Mouse (Mus musculus) liver, embryonic 14.5 days (tissue): ENCODE measurements around the gene Fmnl1. TPM values are rescaled to one million over a fixed set of nuclear protein-coding genes. Genes with fewer than 3 reads are reported as not detected.

Experiments used
- ATAC-seq: fragments of 200-750 bp; cut with Nextera tagmentation; 2 replicates; pipeline ENCODE4 v1.8.0; 2017; ENCODE audit warnings: moderate number of reproducible peaks, mild to moderate bottlenecking, moderate library complexity; ENCODE audit not compliant: insufficient read depth
- DNase-seq, 3 experiments: peaks; one replicate each; pipeline ENCODE4 v3.0.0-alpha.2; 2012 to 2013; ENCODE audit warnings: low read depth in 3 of 3, low spot score in 3 of 3
- H3K27ac ChIP-seq: fragments of 300-500 bp; sonication (generic); 2 replicates; pipeline ENCODE4 v1.5.1; 2014; ENCODE audit warnings: moderate library complexity, mild to moderate bottlenecking, control low read depth, inconsistent platforms
- H3K27me3 ChIP-seq: fragments of 300-500 bp; sonication (generic); 2 replicates; pipeline ENCODE4 v1.6.1; 2014; ENCODE audit warnings: mild to moderate bottlenecking, low read length, moderate library complexity; ENCODE audit not compliant: control insufficient read depth, insufficient read depth
- H3K36me3 ChIP-seq: fragments of 300-500 bp; sonication (generic); replicated peaks from 2 replicates; pipeline ENCODE4 v1.6.1; 2014; ENCODE audit warnings: low read depth; ENCODE audit not compliant: control insufficient read depth, insufficient read depth
- H3K4me1 ChIP-seq, 2 experiments: fragments of 200-500 bp in 1 of 2; fragments of 300-500 bp in 1 of 2; sonication (generic) in 1 of 2; replicated peaks; 2 replicates each; pipeline ENCODE4 v1.6.1; 2012 to 2014; ENCODE audit warnings: antibody characterized with exemption in 1 of 2, inconsistent platforms in 1 of 2, low read length in 1 of 2; ENCODE audit not compliant: control insufficient read depth in 2 of 2, insufficient read depth in 2 of 2
- H3K4me2 ChIP-seq: fragments of 300-500 bp; sonication (generic); 2 replicates; pipeline ENCODE4 v1.6.1; 2014; ENCODE audit warnings: low read depth, mild to moderate bottlenecking, control low read depth, moderate library complexity
- H3K4me3 ChIP-seq, 2 experiments: fragments of 200-500 bp in 1 of 2; fragments of 300-500 bp in 1 of 2; sonication (generic) in 1 of 2; 2 replicates each; pipeline ENCODE4 v1.5.1; 2012 to 2014; ENCODE audit warnings: low read depth in 2 of 2, low read length in 2 of 2, mild to moderate bottlenecking in 2 of 2, control low read depth in 1 of 2, inconsistent platforms in 1 of 2, moderate library complexity in 1 of 2; ENCODE audit not compliant: insufficient read depth in 1 of 2
- H3K9ac ChIP-seq: fragments of 300-500 bp; sonication (generic); replicated peaks from 2 replicates; pipeline ENCODE4 v1.6.1; 2014; ENCODE audit warnings: mild to moderate bottlenecking, control low read depth, moderate library complexity
- H3K9me3 ChIP-seq: fragments of 300-500 bp; sonication (generic); 2 replicates; pipeline ENCODE4 v1.6.1; 2016; ENCODE audit warnings: low read length, mixed read lengths; ENCODE audit not compliant: control insufficient read depth
- CTCF ChIP-seq: IDR thresholded peaks from 2 replicates; pipeline ENCODE4 v1.5.1; 2016; ENCODE audit warnings: antibody characterized with exemption, low read depth, control low read depth
- EP300 ChIP-seq: IDR thresholded peaks from 2 replicates; pipeline ENCODE4 v1.6.1; 2016; ENCODE audit warnings: antibody characterized with exemption, low read depth
- WGBS: fragments of 180-500 bp; shearing (Covaris S2); extraction: QIAGEN DNeasy Blood & Tissue Kit; methylation state at CpG from one replicate; pipeline ENCODE4 v1.1.7; 2014; ENCODE audit not compliant: insufficient replicate concordance; 5-methylcytosine and 5-hydroxymethylcytosine counted together
- polyA plus RNA-seq, 2 experiments: library from polyadenylated mRNA; depleted of rRNA in 1 of 2; stranded (reverse) in 1 of 2; unstranded in 1 of 2; fragments of >200 nt; fragmentation: Nextera tagmentation in 1 of 2; extraction: Ambion mirVana in 1 of 2; gene quantifications; 2 replicates each; pipeline versions ENCODE4 v1.2.1 to v1.2.3; 2012 to 2014

The Fmnl1 gene
- polyA plus RNA-seq, 2 experiments: 2.3 to 3.5 TPM

DNA sequence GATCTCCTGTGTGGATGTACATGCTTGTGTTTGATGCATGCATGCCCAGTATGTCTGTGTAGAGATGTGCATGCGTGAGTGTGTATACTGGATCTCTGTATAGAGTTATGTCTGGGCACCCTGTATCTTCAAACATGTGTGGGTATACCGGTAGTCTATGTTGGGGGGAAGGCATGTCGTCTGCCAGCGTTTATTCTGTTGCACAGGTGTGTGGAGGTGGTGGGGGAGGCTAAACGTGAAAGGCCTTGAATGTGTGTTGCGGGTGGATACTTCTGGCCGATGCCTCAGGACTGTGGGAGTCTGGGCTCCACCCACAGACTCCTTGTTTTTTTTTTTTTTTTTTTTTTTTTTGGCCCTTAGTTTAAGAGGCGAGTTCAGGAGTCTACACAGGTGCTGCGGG, 10.4 kb downstream of the Fmnl1 start:
- Histone ChIP-seq H3K4me3 (no peak overlapping the region), H3K4me2 (no peak overlapping the region), H3K4me1 (no peaks in the 10 kb centered on the region), H3K36me3 (no peaks in the 10 kb centered on the region), H3K9me3 (no peaks in the 10 kb centered on the region), H3K9ac (no peak overlapping the region), H3K27ac (no peak overlapping the region), H3K27me3 (no peaks in the 10 kb centered on the region)
- ATAC-seq: no peak
- TF ChIP-seq CTCF: no peak
- TF ChIP-seq EP300: no peak
- DNase-seq: no peak
- WGBS: 64% methylated on average over 9 of the region's 9 CpGs

DNA sequence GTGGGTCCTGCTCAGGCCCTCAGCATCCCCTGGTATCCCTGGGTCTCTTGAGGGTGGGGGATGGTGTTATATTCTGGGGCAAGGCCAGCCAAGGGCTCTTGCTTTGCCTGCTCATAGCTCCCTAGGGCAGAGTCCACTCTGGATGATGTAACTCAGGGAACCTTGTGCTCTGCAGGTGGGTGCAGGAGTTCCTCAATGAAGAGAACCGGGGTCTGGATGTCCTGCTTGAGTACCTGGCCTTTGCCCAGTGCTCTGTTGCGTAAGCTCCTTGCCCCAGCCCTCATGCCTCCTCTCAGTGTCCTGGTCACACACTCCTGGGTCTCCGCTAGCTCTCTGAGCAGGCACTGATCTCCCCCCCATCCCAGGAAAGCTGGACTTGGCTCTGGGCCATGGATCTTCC, 11.0 kb downstream of the Fmnl1 start:
- H3K27me3 ChIP-seq: no peaks in the 10 kb centered on the region
- no peak overlapping the region for H3K27ac ChIP-seq
- no peak for ATAC-seq

DNA sequence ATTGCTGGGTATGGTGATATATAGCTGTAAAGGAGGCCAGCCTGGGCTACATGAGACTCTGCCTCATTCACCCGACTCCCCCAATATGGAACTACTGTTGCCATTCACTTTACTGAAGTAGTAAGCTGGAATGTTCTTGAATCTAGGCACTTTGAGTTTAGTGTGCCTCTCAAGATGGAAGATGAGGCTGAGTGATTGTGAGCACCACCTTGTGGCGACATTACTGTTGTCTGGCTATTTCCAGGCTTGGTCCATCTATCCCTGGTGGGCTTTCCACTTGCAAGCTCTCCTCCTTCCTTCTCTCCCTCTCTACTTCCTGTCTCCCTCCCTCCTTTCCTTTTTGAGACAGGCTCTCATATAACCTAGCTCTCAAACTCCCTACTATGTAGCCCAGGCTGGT, 14.0 kb downstream of the Fmnl1 start:
- no peak for DNase-seq
- WGBS: 45% methylated on average over 2 of the region's 2 CpGs
- H3K9ac ChIP-seq: no peak overlapping the region

More for the DNA sequence above, 11.0 kb downstream of the Fmnl1 start:
- Histone ChIP-seq H3K9ac (no peak overlapping the region), H3K4me1 (no peaks in the 10 kb centered on the region), H3K4me2 (no peak overlapping the region), H3K9me3 (no peaks in the 10 kb centered on the region), H3K4me3 (no peak overlapping the region), H3K36me3 (no peaks in the 10 kb centered on the region)
- no peak for TF ChIP-seq CTCF
- no peak for TF ChIP-seq EP300
- 60% methylated on average over 3 of the region's 3 CpGs for WGBS
- DNase-seq: no peak

DNA sequence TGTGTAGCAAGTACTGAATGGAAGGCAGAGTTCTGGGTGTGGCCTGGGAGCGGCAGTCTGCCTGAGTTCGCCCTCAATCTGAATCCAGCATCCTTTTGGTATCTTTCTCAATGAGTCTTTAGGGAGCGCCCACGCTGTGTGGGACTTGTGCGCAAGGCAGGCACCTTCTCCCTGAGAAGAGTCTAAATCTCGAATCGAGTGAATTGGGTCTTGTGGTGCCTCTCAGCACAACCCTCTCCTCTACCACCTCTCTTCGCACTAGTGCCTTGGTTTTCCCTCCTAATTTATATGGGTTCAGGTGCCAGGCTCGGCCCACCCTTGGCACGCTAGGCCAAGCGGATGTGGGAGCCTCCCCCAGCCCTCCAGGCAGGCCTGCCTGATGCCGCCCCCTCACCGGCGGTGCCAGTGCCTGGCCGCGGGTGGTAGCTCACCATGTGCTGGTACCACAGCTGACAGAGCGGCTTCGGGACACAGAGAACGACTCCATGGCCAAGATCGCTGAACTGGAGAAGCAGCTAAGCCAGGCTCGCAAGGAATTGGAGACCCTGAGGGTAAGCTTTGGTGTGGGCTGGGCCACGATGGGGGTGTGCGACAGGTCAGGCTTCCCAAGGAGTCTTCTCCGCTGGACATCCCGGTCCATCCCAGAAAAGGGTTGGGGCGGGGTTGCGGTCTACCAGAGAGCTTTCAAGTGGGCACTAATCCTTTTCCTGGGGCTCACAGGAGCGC, 21.5 kb downstream of the Fmnl1 start:
- Histone ChIP-seq H3K4me3 (no peak overlapping the region), H3K9ac (no peak overlapping the region), H3K4me1 (no peaks in the 10 kb centered on the region), H3K27ac (no peak overlapping the region), H3K36me3 (no peaks in the 10 kb centered on the region), H3K27me3 (peaks cover 5% of the 10 kb centered on the region; the same call in 1 of the 2 replicates), H3K4me2 (no peak overlapping the region), H3K9me3 (no peaks in the 10 kb centered on the region)
- DNase-seq: no peak
- 74% methylated on average over 28 of the region's 28 CpGs for WGBS
- TF ChIP-seq EP300 (no peak), CTCF (no peak)
- no peak for ATAC-seq

More for the DNA sequence above, 14.0 kb downstream of the Fmnl1 start:
- Histone ChIP-seq H3K9me3 (no peaks in the 10 kb centered on the region), H3K36me3 (no peaks in the 10 kb centered on the region), H3K4me3 (no peak overlapping the region), H3K27me3 (no peaks in the 10 kb centered on the region), H3K4me2 (no peak overlapping the region), H3K27ac (no peak overlapping the region), H3K4me1 (no peaks in the 10 kb centered on the region)
- TF ChIP-seq EP300 (no peak), CTCF (peak; percentile 62)
- ATAC-seq: no peak

DNA sequence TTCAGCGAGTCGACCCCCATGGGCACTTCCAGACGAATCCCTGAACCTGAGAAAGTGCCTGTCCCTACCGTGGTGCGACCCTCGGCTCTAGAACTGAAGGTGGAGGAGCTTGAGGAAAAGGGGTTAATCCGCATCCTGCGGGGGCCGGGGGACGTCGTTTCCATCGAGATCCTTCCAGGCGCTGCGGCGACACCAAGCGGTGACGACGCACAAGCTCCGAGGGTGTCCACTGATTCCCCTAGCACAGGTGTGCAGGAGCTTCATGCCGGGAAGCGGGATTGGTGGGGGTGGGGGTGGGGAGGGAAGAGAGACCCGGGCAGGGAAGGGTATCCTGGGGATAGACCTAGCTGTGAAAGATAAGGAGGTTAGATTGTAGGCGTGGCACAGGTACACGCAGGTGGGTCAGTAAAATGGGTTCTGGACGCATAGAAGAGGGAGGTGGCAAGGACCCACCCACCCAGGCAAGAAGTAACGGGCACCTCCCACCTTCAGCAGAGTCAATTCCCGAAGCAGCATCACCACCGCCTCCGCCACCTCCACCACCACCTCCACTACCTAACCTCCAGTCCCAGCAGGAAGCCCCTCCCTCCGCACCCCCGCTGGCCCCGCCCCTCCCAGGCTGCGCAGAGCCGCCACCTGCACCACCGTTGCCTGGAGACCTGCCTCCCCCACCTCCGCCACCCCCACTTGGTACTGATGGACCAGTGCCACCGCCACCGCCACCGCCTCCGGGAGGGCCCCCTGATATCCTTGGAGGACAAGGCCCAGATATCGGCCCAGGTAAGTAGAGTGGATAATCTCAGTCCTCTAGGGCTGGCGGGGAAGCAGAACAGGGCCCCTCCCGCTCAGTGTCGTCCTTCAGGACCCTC, 22.3 kb downstream of the Fmnl1 start:
- no peak overlapping the region for H3K9ac ChIP-seq
- no peak overlapping the region for H3K27ac ChIP-seq
- H3K27me3 ChIP-seq: peaks cover 5% of the 10 kb centered on the region; the same call in 1 of the 2 replicates
- no peaks in the 10 kb centered on the region for H3K36me3 ChIP-seq
- ATAC-seq (no peak), DNase-seq (no peak)
- TF ChIP-seq EP300: no peak
- TF ChIP-seq CTCF: peak; percentile 16; the same call in 1 of the 2 replicates
- H3K4me1 ChIP-seq: no peaks in the 10 kb centered on the region
- WGBS: 72% methylated on average over 43 of the region's 44 CpGs
- no peak overlapping the region for H3K4me2 ChIP-seq
- H3K4me3 ChIP-seq: no peak overlapping the region
- no peaks in the 10 kb centered on the region for H3K9me3 ChIP-seq
